Mouse (Mus musculus): ENCODE measurements at regions not wholly inside any gene's neighbourhood (a gene's known extent, or its start where the extent isn't known, plus 50 kb on each side); places are given as distances from the start of the nearest gene placed in this dataset.

GRCm38 (mm10) chr5:73803431-73803830 is 152.3 kb downstream of the Spata18 start:
- no peak for DNase-seq

- DNase-seq: no peak
Measured at GRCm38 (mm10) chr5:73804556-73805230, 153.5 kb downstream of the Spata18 start.

GRCm38 (mm10) chr5:73810660-73811059 is 159.5 kb downstream of the Spata18 start:
- no peak for DNase-seq

- no peak for DNase-seq
Measured at GRCm38 (mm10) chr5:73811094-73811521, 159.9 kb downstream of the Spata18 start.

GRCm38 (mm10) chr5:73815752-73816151 is 164.6 kb downstream of the Spata18 start:
- no peak for DNase-seq

- DNase-seq: no peak
Measured at GRCm38 (mm10) chr5:73817180-73817579, 166.0 kb downstream of the Spata18 start.

- no peak for DNase-seq
Measured at GRCm38 (mm10) chr5:73821956-73822545, 170.9 kb downstream of the Spata18 start.

GRCm38 (mm10) chr5:73823421-73823820 is 172.2 kb downstream of the Spata18 start:
- DNase-seq: no peak

- DNase-seq: no peak
Measured at GRCm38 (mm10) chr5:73826941-73827340, 175.8 kb downstream of the Spata18 start.

GRCm38 (mm10) chr5:73833721-73834120 is 182.5 kb downstream of the Spata18 start:
- no peak for DNase-seq

GRCm38 (mm10) chr5:73843776-73844175 is 192.6 kb downstream of the Spata18 start:
- no peak for DNase-seq

- no peak for DNase-seq
Measured at GRCm38 (mm10) chr5:73846096-73846782, 195.1 kb downstream of the Spata18 start.

- DNase-seq: no peak
Measured at GRCm38 (mm10) chr5:73846783-73847151, 195.6 kb downstream of the Spata18 start.

- DNase-seq: no peak
Measured at GRCm38 (mm10) chr5:73851501-73851900, 200.3 kb downstream of the Spata18 start.

- DNase-seq: peak; percentile 68
Measured at GRCm38 (mm10) chr5:73854025-73854773, 203.0 kb downstream of the Spata18 start.

GRCm38 (mm10) chr5:73854774-73855371 is 203.7 kb downstream of the Spata18 start:
- DNase-seq: no peak

- no peak for DNase-seq
Measured at GRCm38 (mm10) chr5:73859320-73859719, 208.1 kb downstream of the Spata18 start.

- no peak for DNase-seq
Measured at GRCm38 (mm10) chr5:73864138-73864761, 204.0 kb downstream of the Usp46 start.

- DNase-seq: no peak
Measured at GRCm38 (mm10) chr5:73872641-73873421, 195.4 kb downstream of the Usp46 start.

- no peak for DNase-seq
Measured at GRCm38 (mm10) chr5:73874770-73875169, 193.5 kb downstream of the Usp46 start.

- no peak for DNase-seq
Measured at GRCm38 (mm10) chr5:73875847-73876246, 192.4 kb downstream of the Usp46 start.

- DNase-seq: no peak
Measured at GRCm38 (mm10) chr5:73880936-73881335, 187.3 kb downstream of the Usp46 start.

Measured in cerebellum, adult 11-12 months (tissue).